Mouse (Mus musculus): ENCODE measurements around the gene Ube4b.

DNA sequence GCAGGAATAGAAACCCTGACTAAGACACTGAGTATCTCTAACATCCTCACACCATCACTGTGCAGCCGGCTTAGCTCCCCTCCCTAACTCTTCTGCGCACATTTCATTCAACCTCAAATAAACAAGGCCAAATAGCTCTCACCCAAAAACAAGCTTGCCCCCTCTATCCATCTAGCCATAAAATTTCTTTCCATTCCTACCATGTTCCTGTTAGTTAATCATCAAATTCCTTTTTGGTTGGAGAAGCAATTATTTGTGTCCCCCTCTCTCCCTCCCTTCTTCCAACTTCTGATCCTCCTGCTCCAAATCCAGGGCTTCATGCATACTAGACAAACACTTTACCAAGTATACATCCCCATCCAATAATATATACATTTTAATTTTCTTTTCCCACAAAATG is 130.0 kb downstream of the Ube4b start:
- TF ChIP-seq MAX (IDR thresholded peaks at IDR 0.05; ENCODE audit: low read length) (no peak), CTCF (IDR thresholded peaks at IDR 0.05 in 2 of 3, conservative IDR thresholded peaks at IDR 0.05 in 1 of 3; ENCODE audit: control insufficient read depth in 1 of 3, insufficient read depth in 1 of 3, low read depth in 2 of 3, low read length in 3 of 3, poor library complexity in 1 of 3, severe bottlenecking in 1 of 3) (no peak)

All from MEL (cell line).